Mouse (Mus musculus) mouse embryonic stem cell (cell line): ENCODE data around the gene Adam19.

ENCODE experiments used
- in situ Hi-C, 2 experiments: fragments of 300-500 bp; cut with MboI; formaldehyde crosslinking; loops; 1 replicate in 1 of 2; 3 replicates in 1 of 2; pipeline ENCODE4 v1.14.3; 2019 to 2020; ENCODE audit warnings: low sequenced_read_pairs in 2 of 2, low pct_unique_long_range_greater_than_20kb in 1 of 2, mixed read lengths in 1 of 2; ENCODE audit not compliant: unreplicated experiment in 1 of 2

Gene Adam19

DNA sequence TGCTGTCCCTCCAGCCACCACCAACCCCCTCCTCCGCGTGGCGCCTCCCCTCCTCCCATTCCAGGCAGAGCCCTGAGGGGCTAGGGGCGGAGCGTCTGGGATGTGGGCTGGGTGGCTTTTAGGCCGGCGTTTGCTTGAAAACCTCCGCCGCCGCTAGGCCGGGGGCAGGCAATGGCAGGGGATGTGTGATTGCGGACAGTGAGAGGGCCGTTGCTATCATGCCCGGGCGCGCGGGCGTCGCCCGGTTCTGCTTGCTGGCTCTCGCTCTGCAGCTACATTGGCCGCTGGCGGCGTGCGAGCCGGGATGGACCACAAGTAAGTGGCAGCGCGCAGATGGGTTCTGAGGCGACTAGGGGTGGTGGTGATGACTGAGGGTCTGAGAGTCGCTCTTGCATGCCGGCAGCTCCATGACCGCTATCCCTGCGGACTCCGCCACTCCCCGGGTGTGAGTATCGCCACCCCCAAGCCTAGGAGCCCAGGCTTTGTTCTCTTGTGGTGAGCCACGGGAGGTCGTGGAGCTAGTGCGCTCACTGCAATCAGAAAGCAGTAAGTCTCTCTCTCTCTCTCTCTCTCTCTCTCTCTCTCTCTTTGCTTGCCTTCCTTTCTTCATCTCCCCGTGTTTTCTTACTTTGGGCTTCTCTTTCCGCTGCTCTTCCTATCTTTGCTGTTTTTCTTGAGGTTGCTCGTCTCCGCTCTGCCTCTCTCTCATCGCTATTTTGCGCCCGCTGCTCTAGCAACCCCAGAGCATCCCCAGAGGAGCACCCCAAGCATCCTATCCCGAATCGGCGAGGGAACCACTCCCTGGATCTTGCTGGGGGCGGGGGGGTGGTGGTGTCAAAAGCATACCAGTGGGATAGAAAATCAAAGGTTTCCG lies at the start of gene Adam19:
Gene Adam19 (plus strand): TSS at position 97 of the 874 bp plus-strand sequence.
- in situ Hi-C loops: no loop called here

GRCm38 (mm10) chr11:46016061-46016460 lies 39.7 kb upstream of the Adam19 start:
- in situ Hi-C loops: no loop called here

DNA sequence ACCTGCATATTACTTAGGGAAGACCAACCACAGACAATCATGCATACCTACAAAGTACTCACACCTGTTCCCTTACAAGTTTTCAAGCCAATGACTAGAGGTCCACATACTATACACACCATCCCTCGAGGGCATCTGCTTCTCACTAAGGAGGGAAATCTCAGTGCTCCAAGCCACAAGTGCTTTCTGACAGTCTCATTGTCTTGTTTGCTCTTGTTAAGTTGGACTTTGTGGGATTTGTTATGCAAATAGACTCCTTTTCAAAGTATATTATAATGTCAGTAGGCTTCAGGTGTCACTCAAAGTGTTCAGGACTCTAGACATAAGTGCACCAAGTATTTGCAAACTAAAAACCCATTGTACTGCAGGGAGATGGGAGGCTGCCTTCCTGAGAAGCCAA lies 35.5 kb upstream of the Adam19 start:
- in situ Hi-C loops: no loop called here

DNA sequence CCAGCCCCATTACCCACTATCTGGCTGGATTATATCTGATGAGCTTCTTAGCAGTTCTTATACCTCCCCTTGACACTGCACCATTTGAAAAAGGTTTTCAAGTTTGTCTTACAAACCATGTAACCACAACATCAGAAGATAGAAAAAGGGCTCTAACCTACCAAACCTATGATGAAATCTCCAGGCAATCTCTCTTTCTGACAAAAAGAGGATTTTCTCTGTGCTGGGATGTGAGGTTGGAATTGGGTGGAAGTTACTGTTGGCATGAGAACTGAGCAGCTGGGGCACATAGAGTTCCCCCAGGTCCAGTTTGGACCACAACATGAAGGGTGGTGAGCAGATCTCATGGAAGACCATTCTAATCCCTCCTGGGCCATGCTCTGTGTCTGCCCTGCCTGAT lies 33.9 kb upstream of the Adam19 start:
- in situ Hi-C loops: no loop called here

GRCm38 (mm10) chr11:46022983-46023382 lies 32.8 kb upstream of the Adam19 start:
- in situ Hi-C loops: no loop called here

GRCm38 (mm10) chr11:46025962-46026392 lies 29.8 kb upstream of the Adam19 start:
- in situ Hi-C loops: loop anchor here in 1 of 2 experiments (25.0 kb wide), 1 partner anchor 186 kb away; no protein-coding TSS in a partner anchor

- in situ Hi-C loops: loop anchor here in 1 of 2 experiments (25.0 kb wide), 1 partner anchor 184 kb away; no protein-coding TSS in a partner anchor
Observed at GRCm38 (mm10) chr11:46027952-46028814, 27.6 kb upstream of the Adam19 start.

GRCm38 (mm10) chr11:46029485-46029884 lies 26.3 kb upstream of the Adam19 start:
- in situ Hi-C loops: loop anchor here in 1 of 2 experiments (25.0 kb wide), 1 partner anchor 183 kb away; no protein-coding TSS in a partner anchor

- in situ Hi-C loops: loop anchor here in 1 of 2 experiments (25.0 kb wide), 1 partner anchor 182 kb away; no protein-coding TSS in a partner anchor
Observed at GRCm38 (mm10) chr11:46030026-46030425, 25.8 kb upstream of the Adam19 start.

DNA sequence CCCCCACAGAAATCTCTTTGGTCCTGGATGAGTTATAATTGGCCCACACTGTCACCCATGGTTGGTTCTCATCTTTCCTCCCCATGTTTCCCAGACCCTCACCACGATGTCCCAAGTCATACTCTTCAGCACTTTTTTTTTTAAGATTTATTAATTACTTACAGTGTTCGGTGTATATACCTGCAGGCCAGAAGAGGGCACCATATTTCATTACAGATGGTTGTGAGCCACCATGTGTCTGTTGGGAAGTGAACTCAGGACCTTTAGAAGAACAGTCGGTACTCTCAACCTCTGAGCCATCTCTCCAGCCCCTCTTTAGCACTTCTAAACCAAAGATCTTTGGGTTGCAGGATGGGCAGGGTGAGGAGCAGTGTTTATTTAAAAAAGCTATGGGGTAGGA lies 24.3 kb upstream of the Adam19 start:
- in situ Hi-C loops: loop anchor here in 1 of 2 experiments (25.0 kb wide), 1 partner anchor 181 kb away; no protein-coding TSS in a partner anchor

- in situ Hi-C loops: loop anchor here in 1 of 2 experiments (25.0 kb wide), 1 partner anchor 179 kb away; no protein-coding TSS in a partner anchor
Observed at GRCm38 (mm10) chr11:46032956-46033355, 22.8 kb upstream of the Adam19 start.

- in situ Hi-C loops: loop anchor here (5.0 to 25.0 kb wide), 2 partner anchors 171 to 176 kb away; no protein-coding TSS in a partner anchor
Observed at GRCm38 (mm10) chr11:46036374-46036773, 19.4 kb upstream of the Adam19 start.

- in situ Hi-C loops: loop anchor here (5.0 to 25.0 kb wide), 2 partner anchors 168 to 173 kb away; no protein-coding TSS in a partner anchor
Observed at GRCm38 (mm10) chr11:46038901-46039300, 16.9 kb upstream of the Adam19 start.

DNA sequence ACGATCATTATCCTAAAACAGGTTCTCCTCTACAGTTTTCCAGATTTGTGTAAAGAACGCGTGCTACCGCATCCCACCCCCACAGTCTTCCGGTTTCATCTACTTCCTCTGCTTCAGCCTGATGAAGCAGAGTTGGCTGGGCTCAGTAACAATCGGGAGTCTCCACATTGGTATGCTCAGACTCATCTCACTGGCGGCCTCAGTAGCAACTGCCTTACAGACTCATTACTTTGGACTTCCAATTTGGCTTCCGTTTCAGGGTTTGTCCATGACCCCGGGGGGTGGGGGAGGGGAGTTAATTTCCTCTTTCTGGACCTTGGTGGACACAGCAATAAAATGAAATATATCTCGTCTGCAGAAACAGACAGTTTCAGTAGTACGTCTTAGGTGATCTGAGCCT lies 16.5 kb upstream of the Adam19 start:
- in situ Hi-C loops: loop anchor here (5.0 to 25.0 kb wide), 2 partner anchors 168 to 173 kb away; no protein-coding TSS in a partner anchor

GRCm38 (mm10) chr11:46040841-46041556 lies 14.8 kb upstream of the Adam19 start:
- in situ Hi-C loops: loop anchor here in 1 of 2 experiments (25.0 kb wide), 1 partner anchor 171 kb away; no protein-coding TSS in a partner anchor

DNA sequence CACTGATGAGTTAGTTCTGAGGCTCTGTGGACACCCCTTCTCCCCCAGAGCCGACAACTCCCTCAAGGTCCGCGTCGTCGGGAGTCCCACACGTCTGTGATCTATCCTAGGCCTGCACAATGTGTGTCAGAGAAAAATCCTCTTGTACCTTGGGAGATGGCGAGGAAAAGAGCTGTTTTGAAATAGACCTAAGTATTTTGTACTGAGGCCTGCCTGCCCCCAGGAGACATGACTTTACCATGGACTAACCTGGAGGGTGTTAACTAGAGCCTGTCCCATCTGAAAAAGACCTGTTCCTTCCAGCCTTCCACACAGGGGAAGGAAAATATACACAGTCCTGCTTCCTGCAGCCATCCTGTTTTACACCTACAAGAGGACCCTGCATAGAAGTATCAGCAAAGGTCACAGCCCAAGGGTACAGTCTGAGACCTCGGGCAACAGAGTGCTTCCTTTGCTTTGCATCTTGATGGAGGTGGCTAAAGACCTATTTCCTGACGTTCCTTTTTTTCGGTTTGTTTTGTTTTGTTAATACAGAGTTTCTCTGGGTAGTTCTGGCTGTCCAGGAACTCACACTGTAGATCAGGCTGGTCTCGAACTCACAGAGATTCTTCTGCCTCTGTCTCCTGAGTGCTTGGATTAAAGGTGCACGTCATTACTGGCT lies 14.1 kb upstream of the Adam19 start:
- in situ Hi-C loops: loop anchor here in 1 of 2 experiments (25.0 kb wide), 1 partner anchor 171 kb away; no protein-coding TSS in a partner anchor

DNA sequence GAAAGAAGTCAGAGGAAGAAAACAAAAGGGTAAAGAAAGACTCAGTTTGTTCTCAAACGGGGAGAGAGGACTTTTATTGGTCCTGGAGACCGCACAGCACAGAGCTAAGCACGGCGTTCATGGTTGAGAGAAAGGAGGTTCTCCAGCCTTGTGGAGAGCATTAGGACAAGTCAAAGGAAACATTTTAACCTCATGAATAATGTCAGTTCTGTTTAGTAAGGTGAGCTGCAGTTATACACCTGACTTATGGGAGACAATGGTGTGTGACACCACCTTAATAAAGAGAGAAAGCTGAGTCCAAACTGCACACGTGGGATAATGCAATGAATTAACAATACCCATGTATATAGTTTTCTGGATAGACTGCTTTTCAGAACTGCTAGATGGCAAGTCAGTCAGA lies 11.0 kb upstream of the Adam19 start:
- in situ Hi-C loops: loop anchor here in 1 of 2 experiments (25.0 kb wide), 1 partner anchor 168 kb away; no protein-coding TSS in a partner anchor
